Mouse (Mus musculus) neural tube, embryonic 15.5 days (tissue): ENCODE measurements around the gene March6. TPM values are rescaled to one million over a fixed set of nuclear protein-coding genes. Genes with fewer than 3 reads are reported as not detected.

Experiments used
- ATAC-seq: fragments of 200-750 bp; cut with Nextera tagmentation; 2 replicates; pipeline ENCODE4 v1.8.0; 2017; ENCODE audit warnings: mild to moderate bottlenecking, moderate TSS enrichment, moderate library complexity; ENCODE audit not compliant: low FRiP score
- H3K27ac ChIP-seq: fragments of 300-500 bp; sonication (generic); replicated peaks from 2 replicates; pipeline ENCODE4 v1.5.1; 2015; ENCODE audit warnings: mild to moderate bottlenecking, inconsistent platforms
- H3K27me3 ChIP-seq: fragments of 300-500 bp; sonication (generic); replicated peaks from 2 replicates; pipeline ENCODE4 v1.6.1; 2015; ENCODE audit warnings: inconsistent platforms
- H3K36me3 ChIP-seq: fragments of 300-500 bp; sonication (generic); 2 replicates; pipeline ENCODE4 v1.6.1; 2015; ENCODE audit warnings: inconsistent platforms
- H3K4me1 ChIP-seq: fragments of 300-500 bp; sonication (generic); 2 replicates; pipeline ENCODE4 v1.6.1; 2015; ENCODE audit warnings: inconsistent platforms
- H3K4me2 ChIP-seq: fragments of 300-500 bp; sonication (generic); 2 replicates; pipeline ENCODE4 v1.6.1; 2015; ENCODE audit warnings: inconsistent platforms, mild to moderate bottlenecking, moderate library complexity
- H3K4me3 ChIP-seq: fragments of 300-500 bp; sonication (generic); replicated peaks from 2 replicates; pipeline ENCODE4 v1.5.1; 2015; ENCODE audit warnings: mild to moderate bottlenecking, inconsistent platforms
- H3K9ac ChIP-seq: fragments of 300-500 bp; sonication (generic); replicated peaks from 2 replicates; pipeline ENCODE4 v1.6.1; 2015; ENCODE audit warnings: mild to moderate bottlenecking, inconsistent platforms
- H3K9me3 ChIP-seq: fragments of 300-500 bp; sonication (generic); replicated peaks from 2 replicates; pipeline ENCODE4 v1.6.1; 2016; ENCODE audit warnings: inconsistent platforms
- WGBS: fragments of 180-500 bp; shearing (Covaris S2); methylation state at CpG from one replicate; pipeline ENCODE4 v1.1.7; 2015; ENCODE audit warnings: mixed read lengths; 5-methylcytosine and 5-hydroxymethylcytosine counted together
- polyA plus RNA-seq: library from polyadenylated mRNA; unstranded; fragments of >200 nt; fragmentation: Nextera tagmentation; extraction: Ambion mirVana; gene quantifications from 2 replicates; pipeline ENCODE4 v1.2.1, GENCODE M21; 2015

The March6 gene
- polyA plus RNA-seq, 1 experiment from 2014 or later: 63.2 TPM

GRCm38 (mm10) chr15:31503447-31503846, 27.4 kb downstream of the March6 start:
- Histone ChIP-seq H3K9ac (no peak overlapping the region), H3K4me3 (no peak overlapping the region), H3K4me1 (no peaks in the 10 kb centered on the region), H3K4me2 (no peak overlapping the region), H3K27me3 (no peaks in the 10 kb centered on the region), H3K27ac (no peak overlapping the region), H3K9me3 (no peaks in the 10 kb centered on the region), H3K36me3 (peaks cover 20% of the 10 kb centered on the region)
- no peak for ATAC-seq
- WGBS: 78% methylated on average over 3 of the region's 3 CpGs

- no peaks in the 10 kb centered on the region for H3K27me3 ChIP-seq
- 95% methylated on average over 4 of the region's 4 CpGs for WGBS
- ATAC-seq: no peak
- H3K27ac ChIP-seq: no peak overlapping the region
- H3K9ac ChIP-seq: no peak overlapping the region
- H3K9me3 ChIP-seq: no peaks in the 10 kb centered on the region
- peaks cover 24% of the 10 kb centered on the region for H3K36me3 ChIP-seq
- no peak overlapping the region for H3K4me2 ChIP-seq
- no peaks in the 10 kb centered on the region for H3K4me1 ChIP-seq
- H3K4me3 ChIP-seq: no peak overlapping the region
Measured at GRCm38 (mm10) chr15:31502996-31503395, 27.9 kb downstream of the March6 start.

- no peak overlapping the region for H3K27ac ChIP-seq
- ATAC-seq: no peak
- H3K9ac ChIP-seq: no peak overlapping the region
- WGBS: 90% methylated on average over 1 of the region's 1 CpGs
- H3K4me2 ChIP-seq: no peak overlapping the region
- peaks cover 30% of the 10 kb centered on the region for H3K36me3 ChIP-seq
- H3K4me3 ChIP-seq: no peak overlapping the region
- no peaks in the 10 kb centered on the region for H3K27me3 ChIP-seq
- H3K9me3 ChIP-seq: no peaks in the 10 kb centered on the region
- no peaks in the 10 kb centered on the region for H3K4me1 ChIP-seq
Measured at GRCm38 (mm10) chr15:31502313-31502712, 28.5 kb downstream of the March6 start.

- 93% methylated on average over 9 of the region's 9 CpGs for WGBS
Measured at GRCm38 (mm10) chr15:31494803-31495202, 36.0 kb downstream of the March6 start.

GRCm38 (mm10) chr15:31494310-31494709, 36.5 kb downstream of the March6 start:
- no peak overlapping the region for H3K4me2 ChIP-seq
- H3K27me3 ChIP-seq: no peaks in the 10 kb centered on the region
- no peak for ATAC-seq
- H3K9me3 ChIP-seq: no peaks in the 10 kb centered on the region
- H3K4me1 ChIP-seq: no peaks in the 10 kb centered on the region
- H3K4me3 ChIP-seq: no peak overlapping the region
- H3K27ac ChIP-seq: no peak overlapping the region
- peaks cover 56% of the 10 kb centered on the region for H3K36me3 ChIP-seq
- WGBS: 83% methylated on average over 3 of the region's 3 CpGs
- no peak overlapping the region for H3K9ac ChIP-seq

More at GRCm38 (mm10) chr15:31494803-31495202, 36.0 kb downstream of the March6 start:
- H3K9ac ChIP-seq: no peak overlapping the region
- H3K4me3 ChIP-seq: no peak overlapping the region
- no peak for ATAC-seq
- peaks cover 55% of the 10 kb centered on the region for H3K36me3 ChIP-seq
- H3K4me2 ChIP-seq: no peak overlapping the region
- H3K9me3 ChIP-seq: no peaks in the 10 kb centered on the region
- no peaks in the 10 kb centered on the region for H3K27me3 ChIP-seq
- H3K4me1 ChIP-seq: no peaks in the 10 kb centered on the region
- H3K27ac ChIP-seq: no peak overlapping the region

- H3K9me3 ChIP-seq: no peaks in the 10 kb centered on the region
- 41% methylated on average over 2 of the region's 2 CpGs for WGBS
- ATAC-seq: no peak
- peaks cover 34% of the 10 kb centered on the region for H3K36me3 ChIP-seq
- H3K4me3 ChIP-seq: no peak overlapping the region
- no peak overlapping the region for H3K27ac ChIP-seq
- H3K9ac ChIP-seq: no peak overlapping the region
- no peaks in the 10 kb centered on the region for H3K27me3 ChIP-seq
- H3K4me2 ChIP-seq: no peak overlapping the region
- H3K4me1 ChIP-seq: no peaks in the 10 kb centered on the region
Measured at GRCm38 (mm10) chr15:31487407-31487806, 43.4 kb downstream of the March6 start.

GRCm38 (mm10) chr15:31476678-31477077, 54.2 kb downstream of the March6 start:
- Histone ChIP-seq H3K9me3 (no peaks in the 10 kb centered on the region), H3K4me3 (no peak overlapping the region), H3K27me3 (no peaks in the 10 kb centered on the region), H3K4me2 (no peak overlapping the region), H3K4me1 (no peaks in the 10 kb centered on the region), H3K9ac (no peak overlapping the region), H3K27ac (no peak overlapping the region), H3K36me3 (peaks cover 59% of the 10 kb centered on the region)
- no peak for ATAC-seq
- 100% methylated on average over 1 of the region's 1 CpGs for WGBS

GRCm38 (mm10) chr15:31472645-31473574, 57.9 kb downstream of the March6 start:
- no peak for ATAC-seq
- Histone ChIP-seq H3K4me2 (no peak overlapping the region), H3K27ac (no peak overlapping the region), H3K9ac (no peak overlapping the region), H3K27me3 (no peaks in the 10 kb centered on the region), H3K9me3 (no peaks in the 10 kb centered on the region), H3K4me1 (no peaks in the 10 kb centered on the region), H3K36me3 (peaks cover 36% of the 10 kb centered on the region), H3K4me3 (no peak overlapping the region)
- WGBS: 64% methylated on average over 4 of the region's 4 CpGs

GRCm38 (mm10) chr15:31471529-31471928, 59.3 kb downstream of the March6 start:
- 81% methylated on average over 4 of the region's 4 CpGs for WGBS
- Histone ChIP-seq H3K27ac (no peak overlapping the region), H3K9ac (no peak overlapping the region), H3K4me1 (no peaks in the 10 kb centered on the region), H3K36me3 (peaks cover 38% of the 10 kb centered on the region), H3K9me3 (no peaks in the 10 kb centered on the region), H3K4me3 (no peak overlapping the region), H3K27me3 (no peaks in the 10 kb centered on the region), H3K4me2 (no peak overlapping the region)
- no peak for ATAC-seq

GRCm38 (mm10) chr15:31469497-31469896, 61.4 kb downstream of the March6 start:
- H3K36me3 ChIP-seq: peaks cover 47% of the 10 kb centered on the region
- ATAC-seq: no peak
- 77% methylated on average over 4 of the region's 4 CpGs for WGBS

GRCm38 (mm10) chr15:31468806-31469205, 62.0 kb downstream of the March6 start:
- Histone ChIP-seq H3K4me1 (no peaks in the 10 kb centered on the region), H3K4me2 (no peak overlapping the region), H3K27me3 (no peaks in the 10 kb centered on the region), H3K4me3 (no peak overlapping the region), H3K9ac (no peak overlapping the region), H3K36me3 (peaks cover 47% of the 10 kb centered on the region), H3K9me3 (no peaks in the 10 kb centered on the region), H3K27ac (no peak overlapping the region)
- no peak for ATAC-seq
- 75% methylated on average over 5 of the region's 5 CpGs for WGBS

More at GRCm38 (mm10) chr15:31469497-31469896, 61.4 kb downstream of the March6 start:
- Histone ChIP-seq H3K27ac (no peak overlapping the region), H3K9ac (no peak overlapping the region), H3K9me3 (no peaks in the 10 kb centered on the region), H3K4me1 (no peaks in the 10 kb centered on the region), H3K27me3 (no peaks in the 10 kb centered on the region), H3K4me3 (no peak overlapping the region), H3K4me2 (no peak overlapping the region)

- Histone ChIP-seq H3K27ac (no peak overlapping the region), H3K9me3 (no peaks in the 10 kb centered on the region), H3K4me3 (no peak overlapping the region), H3K4me1 (no peaks in the 10 kb centered on the region), H3K4me2 (no peak overlapping the region), H3K27me3 (no peaks in the 10 kb centered on the region), H3K9ac (no peak overlapping the region), H3K36me3 (peaks cover 66% of the 10 kb centered on the region)
- ATAC-seq: no peak
- WGBS: 93% methylated on average over 1 of the region's 1 CpGs
Measured at GRCm38 (mm10) chr15:31466749-31467148, 64.1 kb downstream of the March6 start.
